Mouse (Mus musculus) embryonic facial prominence, embryonic 14.5 days (tissue): ENCODE results near the gene Pkdcc. TPM values are rescaled to one million over a fixed set of nuclear protein-coding genes. Genes with fewer than 3 reads are reported as not detected.

Experiments
- ATAC-seq: fragments of 200-750 bp; cut with Nextera tagmentation; 2 replicates; pipeline ENCODE4 v1.8.0; 2017; ENCODE audit warnings: low read depth, moderate number of reproducible peaks, moderate TSS enrichment
- DNase-seq: peaks from one replicate; pipeline ENCODE4 v3.0.0-alpha.2; 2015; ENCODE audit warnings: low spot score
- H3K27ac ChIP-seq: fragments of 300-500 bp; sonication (generic); replicated peaks from 2 replicates; pipeline ENCODE4 v1.5.1; 2014; ENCODE audit warnings: low read depth, mild to moderate bottlenecking, low read length, moderate library complexity
- H3K27me3 ChIP-seq: fragments of 300-500 bp; sonication (generic); replicated peaks from 2 replicates; pipeline ENCODE4 v1.6.1; 2014; ENCODE audit warnings: low read length; ENCODE audit not compliant: control insufficient read depth, insufficient read depth
- H3K36me3 ChIP-seq: fragments of 300-500 bp; sonication (generic); 2 replicates; pipeline ENCODE4 v1.6.1; 2014; ENCODE audit warnings: low read length, mixed read lengths; ENCODE audit not compliant: control insufficient read depth, insufficient read depth
- H3K4me1 ChIP-seq: fragments of 300-500 bp; sonication (generic); 2 replicates; pipeline ENCODE4 v1.6.1; 2014; ENCODE audit warnings: antibody characterized with exemption, low read length; ENCODE audit not compliant: control insufficient read depth, insufficient read depth
- H3K4me2 ChIP-seq: fragments of 300-500 bp; sonication (generic); 2 replicates; pipeline ENCODE4 v1.6.1; 2014; ENCODE audit warnings: low read depth, mild to moderate bottlenecking, low read length, moderate library complexity, mixed read lengths
- H3K4me3 ChIP-seq: fragments of 300-500 bp; sonication (generic); 2 replicates; pipeline ENCODE4 v1.5.1; 2014; ENCODE audit warnings: low read depth, mild to moderate bottlenecking, low read length
- H3K9ac ChIP-seq: fragments of 300-500 bp; sonication (generic); 2 replicates; pipeline ENCODE4 v1.6.1; 2014; ENCODE audit warnings: low read depth, mild to moderate bottlenecking, low read length, moderate library complexity, mixed read lengths
- H3K9me3 ChIP-seq: fragments of 300-500 bp; sonication (generic); 2 replicates; pipeline ENCODE4 v1.6.1; 2016; ENCODE audit warnings: low read length; ENCODE audit not compliant: control insufficient read depth
- WGBS: fragments of 180-500 bp; shearing (Covaris S2); extraction: QIAGEN DNeasy Blood & Tissue Kit; methylation state at CpG from one replicate; pipeline ENCODE4 v1.1.7; 2014; 5-methylcytosine and 5-hydroxymethylcytosine counted together
- polyA plus RNA-seq: library from polyadenylated mRNA; unstranded; fragments of >200 nt; fragmentation: Nextera tagmentation; extraction: Ambion mirVana; gene quantifications from 2 replicates; pipeline ENCODE4 v1.2.1, GENCODE M21; 2014

Gene Pkdcc
- polyA plus RNA-seq, 1 experiment from 2014 or later = 26.2 TPM

GRCm38 (mm10) chr17:83245460-83245859 lies 30.4 kb downstream of the Pkdcc start:
- no peak overlapping the region for H3K4me3 ChIP-seq
- H3K9me3 ChIP-seq = no peaks in the 10 kb centered on the region
- peaks cover 8% of the 10 kb centered on the region for H3K27me3 ChIP-seq
- ATAC-seq (no peak), DNase-seq (no peak)
- 69% methylated on average over 3 of the region's 3 CpGs for WGBS
- H3K4me2 ChIP-seq = no peak overlapping the region
- no peak overlapping the region for H3K27ac ChIP-seq
- no peak overlapping the region for H3K9ac ChIP-seq
- H3K4me1 ChIP-seq = 0 out of 2 replicates have a peak, but pooled peaks cover 3% of the 10 kb centered on the region
- no peaks in the 10 kb centered on the region for H3K36me3 ChIP-seq

GRCm38 (mm10) chr17:83246090-83246489 lies 31.0 kb downstream of the Pkdcc start:
- peaks cover 8% of the 10 kb centered on the region for H3K27me3 ChIP-seq
- no peak overlapping the region for H3K4me3 ChIP-seq
- DNase-seq (no peak), ATAC-seq (0 out of 2 replicates have a peak, but pooled peaks have one; percentile 9)
- no peaks in the 10 kb centered on the region for H3K36me3 ChIP-seq
- H3K27ac ChIP-seq = no peak overlapping the region
- H3K9me3 ChIP-seq = no peaks in the 10 kb centered on the region
- peaks cover 5% of the 10 kb centered on the region; the same call in 1 of the 2 replicates for H3K4me1 ChIP-seq
- no peak overlapping the region for H3K4me2 ChIP-seq
- H3K9ac ChIP-seq = no peak overlapping the region
- WGBS = 29% methylated on average over 7 of the region's 7 CpGs

GRCm38 (mm10) chr17:83247176-83247575 lies 32.1 kb downstream of the Pkdcc start:
- Histone ChIP-seq H3K27me3 (peaks cover 8% of the 10 kb centered on the region), H3K9ac (no peak overlapping the region), H3K4me3 (no peak overlapping the region), H3K9me3 (no peaks in the 10 kb centered on the region), H3K36me3 (no peaks in the 10 kb centered on the region), H3K4me2 (no peak overlapping the region), H3K4me1 (peaks cover 9% of the 10 kb centered on the region; the same call in 1 of the 2 replicates), H3K27ac (no peak overlapping the region)
- DNase-seq (no peak), ATAC-seq (no peak)
- WGBS = 62% methylated on average over 4 of the region's 4 CpGs

GRCm38 (mm10) chr17:83248467-83248866 lies 33.4 kb downstream of the Pkdcc start:
- no peak for DNase-seq
- Histone ChIP-seq H3K9ac (no peak overlapping the region), H3K27me3 (peaks cover 8% of the 10 kb centered on the region), H3K4me2 (no peak overlapping the region), H3K9me3 (no peaks in the 10 kb centered on the region), H3K36me3 (no peaks in the 10 kb centered on the region), H3K4me1 (peaks cover 9% of the 10 kb centered on the region; the same call in 1 of the 2 replicates), H3K4me3 (no peak overlapping the region), H3K27ac (no peak overlapping the region)
- WGBS = 60% methylated on average over 2 of the region's 2 CpGs
- ATAC-seq = no peak

GRCm38 (mm10) chr17:83250903-83251526 lies 35.9 kb downstream of the Pkdcc start:
- Histone ChIP-seq H3K4me1 (peaks cover 9% of the 10 kb centered on the region; the same call in 1 of the 2 replicates), H3K4me2 (no peak overlapping the region), H3K4me3 (no peak overlapping the region), H3K9ac (no peak overlapping the region), H3K27ac (no peak overlapping the region), H3K36me3 (no peaks in the 10 kb centered on the region), H3K27me3 (peaks cover 8% of the 10 kb centered on the region; the same call in 1 of the 2 replicates), H3K9me3 (no peaks in the 10 kb centered on the region)
- WGBS = 47% methylated on average over 18 of the region's 18 CpGs
- peak; percentile 46 for DNase-seq
- ATAC-seq = no peak

- Histone ChIP-seq H3K9ac (no peak overlapping the region), H3K9me3 (no peaks in the 10 kb centered on the region), H3K27me3 (no peaks in the 10 kb centered on the region; the same call in 1 of the 2 replicates), H3K4me3 (no peak overlapping the region), H3K27ac (no peak overlapping the region), H3K36me3 (no peaks in the 10 kb centered on the region), H3K4me2 (no peak overlapping the region), H3K4me1 (peaks cover 6% of the 10 kb centered on the region; the same call in 1 of the 2 replicates)
- DNase-seq (peak; percentile 73), ATAC-seq (0 out of 2 replicates have a peak, but pooled peaks have one; percentile 30)
- 25% methylated on average over 12 of the region's 12 CpGs for WGBS
These were observed 38.1 kb downstream of the Pkdcc start for GRCm38 (mm10) chr17:83253051-83253649.

- Histone ChIP-seq H3K9me3 (no peaks in the 10 kb centered on the region), H3K27ac (no peak overlapping the region), H3K4me1 (0 out of 2 replicates have a peak, but pooled peaks cover 4% of the 10 kb centered on the region), H3K9ac (no peak overlapping the region), H3K27me3 (no peaks in the 10 kb centered on the region; the same call in 1 of the 2 replicates), H3K4me2 (peak overlapping the region; percentile 50), H3K36me3 (no peaks in the 10 kb centered on the region), H3K4me3 (peak overlapping the region; percentile 14; the same call in 1 of the 2 replicates)
- DNase-seq (peak; percentile 95), ATAC-seq (peak; percentile 98)
- WGBS = 44% methylated on average over 23 of the region's 23 CpGs
These were observed 52.4 kb downstream of the Pkdcc start for GRCm38 (mm10) chr17:83267202-83268128.

GRCm38 (mm10) chr17:83271509-83271908 lies 56.4 kb downstream of the Pkdcc start:
- peaks cover 16% of the 10 kb centered on the region for H3K4me1 ChIP-seq
- no peak overlapping the region for H3K27ac ChIP-seq
- no peak overlapping the region for H3K4me2 ChIP-seq
- no peak overlapping the region for H3K4me3 ChIP-seq
- no peaks in the 10 kb centered on the region; the same call in 1 of the 2 replicates for H3K27me3 ChIP-seq
- WGBS = 3% methylated on average over 3 of the region's 3 CpGs
- H3K9ac ChIP-seq = no peak overlapping the region
- ATAC-seq (no peak), DNase-seq (peak; percentile 90)
- no peaks in the 10 kb centered on the region for H3K36me3 ChIP-seq
- H3K9me3 ChIP-seq = no peaks in the 10 kb centered on the region
